ENCODE assay signal across 22 mouse cellular contexts in genomic region chr6:143361963-143362362, GRCm38 (mm10).
"Had no signal": no experiment of that assay in that cellular context is flagged by ENCODE, and none has a peak within 500 bp of the region (broad histone marks: within the 10 kb centered on the region; RNA-seq: fewer than 3 reads in every experiment).

No protein-coding gene starts in this region.

- H3K27me3 ChIP-seq: limb, embryonic 12.5 days; limb, embryonic 15.5 days; midbrain, embryonic 12.5 days; midbrain, embryonic 15.5 days; neural tube, embryonic 13.5 days; stomach, embryonic 15.5 days had no signal

- H3K9me3 ChIP-seq: limb, embryonic 12.5 days; limb, embryonic 15.5 days; midbrain, embryonic 12.5 days; midbrain, embryonic 15.5 days; neural tube, embryonic 13.5 days; stomach, embryonic 15.5 days had no signal

- H3K4me3 ChIP-seq: layer of hippocampus, adult 2 months; left cerebral cortex, adult 2 months; limb, embryonic 12.5 days; limb, embryonic 15.5 days; midbrain, embryonic 12.5 days; midbrain, embryonic 15.5 days; neural tube, embryonic 13.5 days; stomach, embryonic 15.5 days had no signal

- H3K36me3 ChIP-seq: limb, embryonic 12.5 days; limb, embryonic 15.5 days; midbrain, embryonic 12.5 days; midbrain, embryonic 15.5 days; neural tube, embryonic 13.5 days; stomach, embryonic 15.5 days had no signal

- H3K4me1 ChIP-seq: limb, embryonic 12.5 days; limb, embryonic 15.5 days; midbrain, embryonic 12.5 days; midbrain, embryonic 15.5 days; stomach, embryonic 15.5 days had no signal

- H3K9ac ChIP-seq: limb, embryonic 12.5 days; limb, embryonic 15.5 days; liver, embryonic 14.5 days; liver, postnatal 0 days; lung, embryonic 14.5 days; midbrain, embryonic 12.5 days; midbrain, embryonic 15.5 days; neural tube, embryonic 13.5 days; stomach, embryonic 15.5 days had no signal

- ATAC-seq: liver, postnatal 0 days; midbrain, embryonic 15.5 days had no signal

- H3K27ac ChIP-seq: kidney, postnatal 0 days; layer of hippocampus, adult 2 months; left cerebral cortex, adult 2 months; limb, embryonic 12.5 days; limb, embryonic 15.5 days; liver, embryonic 14.5 days; midbrain, embryonic 12.5 days; midbrain, embryonic 15.5 days; neural tube, embryonic 13.5 days; stomach, embryonic 15.5 days had no signal

- DNase-seq: kidney, adult 2 months; kidney, postnatal 25 days; layer of hippocampus, adult 9-11 months; layer of hippocampus, postnatal 36 days; left cerebral cortex, postnatal 4 days; liver, postnatal 0 days; retina, postnatal 1 day; right cerebral cortex, postnatal 25 days; spleen, adult 18-20 months; thymus, postnatal 36 days had no signal

- H3K4me2 ChIP-seq: limb, embryonic 12.5 days; limb, embryonic 15.5 days; liver, embryonic 11.5 days; lung, embryonic 14.5 days; midbrain, embryonic 12.5 days; midbrain, embryonic 15.5 days; neural tube, embryonic 13.5 days; stomach, embryonic 15.5 days had no signal
